Mouse (Mus musculus): Measurements from ENCODE around the gene Teddm3.
A peak's percentile ranks its signal among the peaks of the same experiment; 100 is the strongest.
"Not testable (repeated sequence)": the region's sequence is repeated elsewhere in the genome, so short reads cannot be mapped to it uniquely, and the experiment has no call there.

Gene Teddm3

GRCm38 (mm10) chr16:21149896-21150295 is 3.9 kb downstream of the Teddm3 start:
- DNase-seq (ENCODE audit: low spot score), result no peak

- DNase-seq (ENCODE audit: low spot score), result not testable (repeated sequence)
Observed at GRCm38 (mm10) chr16:21148451-21148850, 5.3 kb downstream of the Teddm3 start.

- DNase-seq (ENCODE audit: low spot score), result no peak
Observed at GRCm38 (mm10) chr16:21136312-21137083, 17.3 kb downstream of the Teddm3 start.

- DNase-seq (ENCODE audit: low spot score), result peak; percentile 1
Observed at GRCm38 (mm10) chr16:21127666-21128065, 26.1 kb downstream of the Teddm3 start.

- not testable (repeated sequence) for DNase-seq (ENCODE audit: low spot score)
Observed at GRCm38 (mm10) chr16:21122776-21123175, 31.0 kb downstream of the Teddm3 start.

GRCm38 (mm10) chr16:21116078-21116477 is 37.7 kb downstream of the Teddm3 start:
- no peak for DNase-seq (ENCODE audit: low spot score)

- DNase-seq (ENCODE audit: low spot score), result no peak
Observed at GRCm38 (mm10) chr16:21109473-21109872, 44.3 kb downstream of the Teddm3 start.
